Mouse (Mus musculus): ENCODE data around the gene Olfr781.
"Not testable (repeated sequence)": the region's sequence is repeated elsewhere in the genome, so short reads cannot be mapped to it uniquely, and the experiment has no call there.

The Olfr781 gene

GRCm38 (mm10) chr10:129328554-129328953 is at the start of gene Olfr781:
Gene Olfr781 (plus strand): TSS chr10:129328854.
- DNase-seq, result no peak

- DNase-seq, result not testable (repeated sequence)
Observed at GRCm38 (mm10) chr10:129312973-129313372, 15.7 kb upstream of the Olfr781 start.

DNA sequence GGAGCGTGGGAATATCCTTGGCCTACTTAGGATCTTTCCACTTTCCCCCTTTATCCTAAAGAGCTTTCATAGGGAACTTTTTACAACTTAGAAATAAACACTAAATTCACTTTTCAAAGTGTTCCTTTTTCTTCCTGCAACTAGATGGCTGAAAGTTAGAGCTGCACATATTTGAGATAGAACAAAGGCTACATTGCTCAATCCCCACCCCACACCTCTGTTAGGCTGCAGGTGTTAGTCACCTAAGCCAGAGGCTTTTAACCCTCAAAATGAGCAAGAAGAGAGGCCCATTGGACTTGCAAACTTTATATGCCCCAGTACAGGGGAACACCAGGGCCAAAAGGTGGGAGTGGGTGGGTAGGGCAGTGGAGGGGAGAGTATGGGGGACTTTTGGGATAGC is 15.1 kb upstream of the Olfr781 start:
- not testable (repeated sequence) for DNase-seq

DNA sequence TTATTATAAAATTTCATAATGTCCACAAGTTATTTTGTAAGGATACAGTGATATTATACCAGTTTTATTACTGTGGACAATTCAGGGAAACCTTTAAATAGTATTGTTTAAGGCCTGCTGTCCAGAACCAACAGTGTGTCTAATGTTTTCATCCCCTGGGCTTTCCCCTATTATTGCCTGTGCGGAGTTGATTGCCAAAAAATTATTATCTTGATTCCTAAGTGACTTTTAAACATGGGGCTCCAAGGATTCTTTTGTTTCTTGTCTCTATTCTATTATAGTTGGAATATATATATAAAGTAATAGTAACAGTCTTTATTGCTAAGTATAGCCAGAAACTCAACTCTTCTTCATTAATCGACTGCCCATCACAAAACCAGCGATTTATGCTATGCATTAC is 10.8 kb upstream of the Olfr781 start, which contains the start of gene Olfr780:
TSS of gene Olfr780 (plus strand) at position 301 of the 400 bp plus-strand sequence.
- DNase-seq, result no peak

DNA sequence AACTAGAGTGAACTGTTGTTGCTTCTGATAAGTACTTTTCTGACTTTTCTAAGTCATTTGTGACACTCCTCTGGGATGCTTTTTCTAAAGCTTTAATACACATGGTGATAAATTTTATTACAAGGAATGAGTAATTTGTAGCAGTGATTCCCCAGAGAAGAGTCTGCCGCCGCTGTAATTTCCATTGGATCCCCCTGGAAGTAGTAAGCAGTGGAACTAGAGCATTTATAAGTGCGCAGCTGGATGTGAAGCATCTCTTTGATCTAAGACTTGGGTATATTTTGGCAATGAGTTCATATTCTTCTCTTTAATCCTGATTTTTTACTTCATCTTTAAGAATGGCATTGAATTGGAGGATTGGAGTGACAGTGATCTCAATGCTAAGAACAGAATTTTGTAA is 19.9 kb downstream of the Olfr781 start, which contains the start of gene Olfr782:
TSS of gene Olfr782 (plus strand) at position 301 of the 400 bp plus-strand sequence.
- DNase-seq, result no peak

GRCm38 (mm10) chr10:129352475-129352874 is 23.8 kb downstream of the Olfr781 start:
- not testable (repeated sequence) for DNase-seq

GRCm38 (mm10) chr10:129356496-129356895 is 27.8 kb downstream of the Olfr781 start:
- DNase-seq, result not testable (repeated sequence)

DNA sequence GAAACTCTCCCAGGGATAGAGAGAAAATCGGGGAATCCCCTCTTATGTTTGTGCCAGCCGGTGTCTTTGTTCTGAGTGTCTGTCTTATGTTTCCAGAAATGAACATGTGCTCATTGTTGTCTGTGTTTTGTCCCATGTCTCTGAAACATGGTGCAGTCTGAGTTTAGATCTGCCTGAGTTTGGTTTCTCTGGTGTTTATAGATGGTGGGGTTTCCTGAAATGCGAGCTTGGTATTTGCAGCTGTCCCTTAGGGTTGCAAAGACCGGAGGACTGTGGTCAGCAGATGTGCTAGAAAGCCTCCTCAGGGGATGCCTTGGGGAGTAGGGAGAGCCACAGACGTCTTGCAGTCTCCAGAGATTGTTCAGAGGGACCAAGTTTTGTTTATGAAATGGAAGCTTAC is 28.7 kb downstream of the Olfr781 start:
- no peak for DNase-seq

- not testable (repeated sequence) for DNase-seq
Observed at GRCm38 (mm10) chr10:129374051-129374450, 45.4 kb downstream of the Olfr781 start.
